Mouse (Mus musculus) neural tube, postnatal 0 days (tissue): ENCODE results near the gene Nme1. TPM values are rescaled to one million over a fixed set of nuclear protein-coding genes. Genes with fewer than 3 reads are reported as not detected.

Experiments used
- polyA plus RNA-seq: library from polyadenylated mRNA; unstranded; fragments of >200 nt; fragmentation: Nextera tagmentation; extraction: Ambion mirVana; gene quantifications from 2 replicates; pipeline ENCODE4 v1.2.1, GENCODE M21; 2015

Nme1 gene
- polyA plus RNA-seq, result 278 and 348 TPM in 2 replicates

DNA sequence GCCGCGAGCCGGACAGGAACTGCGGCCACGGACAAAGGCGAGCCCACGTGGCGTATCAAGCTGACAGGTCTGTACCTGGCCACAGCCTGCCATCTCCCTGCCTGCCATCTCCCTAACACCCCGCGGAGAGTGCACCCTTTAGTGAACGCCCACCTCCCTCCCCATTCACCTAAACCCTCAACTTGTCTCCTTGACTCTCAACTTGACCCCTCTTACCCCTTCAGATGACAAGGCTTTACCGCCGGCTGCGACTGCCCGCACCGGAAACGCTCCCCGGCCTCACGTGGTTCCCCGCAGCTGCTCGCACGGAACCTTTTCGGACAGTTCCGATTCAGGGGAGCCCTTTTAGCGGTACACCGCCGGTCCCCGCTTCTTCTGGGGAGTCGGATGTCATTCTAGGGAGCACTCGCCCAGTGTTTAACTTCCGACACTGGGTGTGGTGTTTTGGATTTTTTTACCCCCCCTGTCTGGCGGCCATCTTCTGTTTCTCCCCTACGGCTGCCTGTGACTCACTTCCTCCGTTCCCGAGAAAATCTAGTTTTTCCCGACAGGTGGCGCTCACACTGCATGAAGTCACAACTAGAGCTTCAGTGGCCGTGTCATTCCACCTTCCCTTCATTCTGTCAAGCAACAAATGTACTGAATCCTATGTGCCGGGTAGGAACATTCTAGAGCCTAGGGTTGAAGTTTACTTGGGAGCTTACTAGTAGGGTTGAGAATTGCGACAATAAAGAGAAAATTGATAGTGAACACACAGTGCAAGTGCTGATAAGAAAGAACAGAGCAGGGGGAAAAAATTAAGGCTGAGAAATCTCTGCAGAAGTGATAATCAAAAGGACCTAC, at the start of gene Nme1, which contains the start of gene Gm20390:
Gene Nme1, minus strand, starts transcription at position 517 of the 843 bp plus-strand sequence.
Gene Gm20390, minus strand, starts transcription at position 289 of the 843 bp plus-strand sequence.

DNA sequence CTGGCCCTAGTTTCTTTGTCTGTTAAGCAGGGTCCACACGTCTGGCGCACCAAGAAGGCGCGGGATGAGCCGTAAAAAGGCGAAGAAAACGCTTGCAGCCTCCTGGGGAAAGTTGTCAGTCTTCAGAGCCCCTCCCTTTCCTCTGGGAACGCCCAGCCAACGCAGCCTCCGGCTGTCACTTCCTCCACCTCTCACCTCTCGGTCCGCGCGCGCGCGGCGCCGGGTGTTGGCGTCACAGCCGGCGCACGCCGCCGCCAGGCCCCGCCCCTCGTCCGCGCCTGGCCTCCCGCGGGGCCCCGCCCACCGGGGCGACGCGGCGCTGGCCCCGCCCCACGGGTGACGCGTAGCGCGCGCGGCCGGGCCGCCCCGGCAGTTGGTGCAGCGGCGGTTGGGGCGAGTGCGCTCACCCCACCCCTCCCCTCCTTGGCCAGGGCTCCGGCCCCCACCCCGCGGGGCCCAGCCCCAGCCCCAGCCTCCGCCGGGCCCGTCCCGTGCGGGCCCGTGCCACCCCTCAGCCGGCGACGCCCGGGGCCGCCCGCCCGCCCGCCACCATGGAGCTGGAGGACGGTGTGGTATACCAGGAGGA, 27.5 kb upstream of the Nme1 start, which contains the start of gene Spag9:
Gene Spag9, plus strand, starts transcription at position 372 of the 586 bp plus-strand sequence.

DNA sequence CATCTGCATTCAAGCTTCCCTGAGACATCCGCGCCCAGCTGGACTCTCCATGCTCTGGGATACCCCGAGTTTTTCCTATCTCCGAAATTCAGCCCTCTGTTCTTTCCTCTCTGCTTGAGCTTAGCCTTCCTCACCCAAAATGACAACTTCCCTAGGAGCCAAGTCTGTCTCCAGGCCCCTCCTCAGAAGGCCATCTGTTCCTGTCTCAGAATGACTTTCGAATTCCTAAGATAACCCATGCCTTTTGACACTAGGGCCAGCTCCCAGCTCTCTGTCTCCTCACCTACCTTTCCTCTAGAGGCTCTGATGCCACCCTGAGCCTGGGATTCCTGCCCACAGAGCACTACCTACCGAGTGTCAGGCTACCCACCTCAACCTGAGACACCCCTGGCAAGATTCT, 12.2 kb downstream of the Nme1 start, which contains the start of gene Nme2:
Gene Nme2, minus strand, starts transcription at position 101 of the 400 bp plus-strand sequence.

Other genes starting within 250 kb of the Nme1 start
- 23.6 and 26.5 TPM in 2 replicates for gene Utp18, start 82.8 kb downstream of the Nme1 start, polyA plus RNA-seq
- gene Mbtd1, start 82.7 kb downstream of the Nme1 start, polyA plus RNA-seq, result 11.8 and 14.0 TPM in 2 replicates
- 138 and 150 TPM in 2 replicates for gene Nme2, start 12.3 kb downstream of the Nme1 start, polyA plus RNA-seq
- gene Gm20390, start 228 bp downstream of the Nme1 start, polyA plus RNA-seq, result 359 and 393 TPM in 2 replicates
- 94.7 and 103 TPM in 2 replicates for gene Spag9, start 27.6 kb upstream of the Nme1 start, polyA plus RNA-seq
- 33.6 and 34.4 TPM in 2 replicates for gene Tob1, start 242.9 kb upstream of the Nme1 start, polyA plus RNA-seq